Mouse (Mus musculus): Measurements from ENCODE around the gene Atg4d. TPM values are rescaled to one million over a fixed set of nuclear protein-coding genes. Genes with fewer than 3 reads are reported as not detected.
A peak's percentile ranks its signal among the peaks of the same experiment; 100 is the strongest.

Gene Atg4d
- polyA plus RNA-seq, 1 experiment from 2014 or later, result 55.3 TPM

DNA sequence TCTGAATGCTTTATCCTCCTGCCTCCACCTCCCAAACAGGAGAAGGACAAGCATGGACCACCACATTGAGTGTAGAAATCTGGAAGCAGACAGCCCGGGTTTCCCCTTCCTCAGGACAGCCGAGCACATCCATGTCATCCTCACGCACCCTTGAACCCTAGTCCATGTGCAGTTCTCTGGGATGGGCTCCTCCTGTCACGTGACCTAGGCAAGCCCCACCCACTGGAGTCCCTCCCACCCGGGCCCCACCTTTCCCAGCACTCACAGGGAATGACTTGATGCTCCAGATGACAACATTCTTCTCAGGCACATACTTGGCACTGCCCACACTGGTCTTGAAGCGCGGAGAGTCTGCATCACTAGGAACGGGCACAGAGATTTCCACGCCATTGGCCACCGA, 33.9 kb downstream of the Atg4d start:
- no peaks in the 10 kb centered on the region for H3K36me3 ChIP-seq
- no peak overlapping the region for H3K4me2 ChIP-seq (replicated peaks)
- H3K4me1 ChIP-seq (replicated peaks), result no peaks in the 10 kb centered on the region
- H3K9me3 ChIP-seq, result no peaks in the 10 kb centered on the region
- no peak overlapping the region for H3K27ac ChIP-seq
- 85% methylated on average over 10 of the region's 10 CpGs for WGBS
- no peak for ATAC-seq
- H3K27me3 ChIP-seq, result no peaks in the 10 kb centered on the region
- H3K4me3 ChIP-seq (replicated peaks), result no peak overlapping the region
- H3K9ac ChIP-seq (replicated peaks), result no peak overlapping the region

DNA sequence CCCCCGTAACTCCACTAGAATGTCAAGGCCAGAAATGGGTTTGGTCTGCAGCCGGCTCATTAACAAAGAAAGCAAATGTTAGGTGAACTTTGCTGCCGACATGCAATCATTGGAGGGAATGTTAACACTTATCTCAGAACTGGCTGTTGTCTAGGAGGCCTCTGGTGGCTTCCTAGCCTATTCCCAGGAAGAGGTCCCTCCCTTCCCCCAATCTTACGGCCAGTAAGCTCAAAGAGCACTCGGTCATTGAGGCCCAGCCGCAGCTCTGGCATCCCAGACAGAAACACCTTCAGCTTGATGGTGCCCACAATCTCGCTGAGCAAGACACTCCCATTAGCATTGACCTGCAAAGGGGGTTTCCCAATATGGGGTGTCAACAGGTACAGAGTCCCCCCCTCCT, 40.0 kb downstream of the Atg4d start:
- no peak for ATAC-seq
- Histone ChIP-seq H3K4me2 (replicated peaks) (no peak overlapping the region), H3K4me1 (replicated peaks) (no peaks in the 10 kb centered on the region), H3K9me3 (no peaks in the 10 kb centered on the region), H3K27me3 (no peaks in the 10 kb centered on the region), H3K9ac (replicated peaks) (no peak overlapping the region), H3K36me3 (no peaks in the 10 kb centered on the region), H3K27ac (no peak overlapping the region), H3K4me3 (replicated peaks) (no peak overlapping the region)
- 89% methylated on average over 7 of the region's 7 CpGs for WGBS

DNA sequence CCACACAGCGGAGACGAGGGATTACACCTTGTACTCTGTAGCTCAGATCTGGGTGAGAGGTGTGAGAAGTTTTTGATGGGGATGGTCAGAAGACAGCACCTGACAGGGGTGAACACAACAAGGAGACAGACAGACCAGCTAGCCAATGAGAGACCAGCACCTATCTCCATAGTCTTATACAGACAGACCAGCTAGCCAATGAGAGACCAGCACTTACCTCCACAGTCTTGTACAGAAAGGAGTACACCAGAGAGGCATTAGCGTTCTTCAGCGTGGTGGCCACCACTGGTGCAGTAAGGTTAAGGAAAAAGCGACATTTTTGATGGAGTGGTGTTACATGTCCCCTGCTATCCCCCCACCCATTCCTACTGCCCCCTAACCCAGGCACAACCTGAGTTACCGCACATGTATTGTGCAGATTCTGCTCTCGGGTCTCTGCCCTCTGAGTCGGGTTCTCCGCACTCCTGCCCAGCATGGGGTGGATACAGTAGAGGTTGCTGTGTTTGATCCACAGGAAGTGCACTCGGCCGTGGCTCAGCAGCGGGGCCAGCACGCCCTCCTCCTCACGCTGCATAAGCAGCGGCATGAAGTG, 44.2 kb downstream of the Atg4d start:
- WGBS, result 76% methylated on average over 15 of the region's 15 CpGs
- Histone ChIP-seq H3K9ac (replicated peaks) (no peak overlapping the region), H3K9me3 (no peaks in the 10 kb centered on the region)

DNA sequence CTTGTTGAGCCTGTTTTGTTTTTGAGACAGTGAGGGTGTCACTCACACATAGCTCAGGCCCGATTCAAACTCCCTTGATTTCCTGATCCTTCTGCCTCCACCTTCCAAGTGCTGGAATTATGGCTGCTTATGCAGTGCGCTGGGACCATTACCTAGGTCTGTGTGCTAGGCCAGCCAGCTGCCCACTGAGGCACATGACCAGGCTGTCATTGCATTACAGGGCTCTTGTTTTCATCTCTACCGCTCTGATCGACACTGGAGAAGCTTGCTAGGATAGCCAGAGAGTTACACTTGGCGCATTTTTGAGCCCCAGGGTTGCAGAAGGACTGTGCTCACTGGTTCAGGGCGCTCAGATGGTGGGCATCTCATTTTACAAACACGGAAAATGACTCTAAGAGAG, 46.6 kb downstream of the Atg4d start:
- H3K27me3 ChIP-seq, result peaks cover 18% of the 10 kb centered on the region
- H3K9ac ChIP-seq (replicated peaks), result no peak overlapping the region
- 24% methylated on average over 7 of the region's 7 CpGs for WGBS
- peak overlapping the region; percentile 16; the same call in 1 of the 2 replicates for H3K4me3 ChIP-seq (replicated peaks)
- H3K4me2 ChIP-seq (replicated peaks), result no peak overlapping the region
- H3K4me1 ChIP-seq (replicated peaks), result peaks cover 3% of the 10 kb centered on the region; the same call in 1 of the 2 replicates
- no peaks in the 10 kb centered on the region for H3K36me3 ChIP-seq
- H3K27ac ChIP-seq, result no peak overlapping the region
- ATAC-seq, result no peak
- no peaks in the 10 kb centered on the region for H3K9me3 ChIP-seq

More for the DNA sequence above, 44.2 kb downstream of the Atg4d start:
- no peak overlapping the region for H3K4me2 ChIP-seq (replicated peaks)
- peaks cover 3% of the 10 kb centered on the region; the same call in 1 of the 2 replicates for H3K4me1 ChIP-seq (replicated peaks)
- ATAC-seq, result no peak
- peaks cover 18% of the 10 kb centered on the region for H3K27me3 ChIP-seq
- no peak overlapping the region for H3K4me3 ChIP-seq (replicated peaks)
- no peaks in the 10 kb centered on the region for H3K36me3 ChIP-seq
- no peak overlapping the region for H3K27ac ChIP-seq

DNA sequence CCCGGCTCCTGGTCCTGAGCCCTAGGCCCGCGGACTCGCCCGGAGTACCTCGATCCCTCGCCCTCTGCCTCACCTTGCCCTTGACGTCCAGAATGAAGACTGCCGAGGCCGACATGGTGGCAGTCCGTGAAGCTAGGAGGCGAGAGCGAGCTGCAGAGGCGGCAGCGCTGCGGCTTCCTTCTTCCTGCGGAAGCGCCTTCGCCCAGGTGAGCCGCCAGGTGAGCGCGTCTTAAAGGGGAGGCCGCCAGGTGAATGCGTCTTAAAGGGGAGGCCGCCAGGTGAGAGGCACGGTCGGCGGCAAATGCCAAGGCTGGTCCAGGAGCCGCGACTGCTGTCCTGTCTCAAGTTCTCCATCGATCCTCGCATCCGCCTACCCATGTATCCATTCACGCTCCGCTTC, 47.0 kb downstream of the Atg4d start, which contains the start of gene Ap1m2:
TSS of gene Ap1m2 (minus strand) at position 204 of the 400 bp plus-strand sequence.
- ATAC-seq, result no peak
- peak within 1 kb of the TSS; percentile 16 for H3K4me3 ChIP-seq (replicated peaks)
- H3K27me3 ChIP-seq, result peaks cover 18% of the 10 kb centered on the region
- H3K36me3 ChIP-seq, result no peaks in the 10 kb centered on the region
- H3K4me2 ChIP-seq (replicated peaks), result 0 out of 2 replicates have a peak within 1 kb of the TSS, but pooled peaks have one; percentile 13
- H3K9ac ChIP-seq (replicated peaks), result no peak within 1 kb of the TSS
- 11% methylated on average over 34 of the region's 35 CpGs for WGBS
- H3K4me1 ChIP-seq (replicated peaks), result peaks cover 3% of the 10 kb centered on the region; the same call in 1 of the 2 replicates
- no peak within 1 kb of the TSS for H3K27ac ChIP-seq
- no peaks in the 10 kb centered on the region for H3K9me3 ChIP-seq

GRCm38 (mm10) chr9:21313394-21313793, 48.3 kb downstream of the Atg4d start:
- Histone ChIP-seq H3K27ac (no peak overlapping the region), H3K9ac (replicated peaks) (no peak overlapping the region), H3K4me3 (replicated peaks) (no peak overlapping the region), H3K27me3 (peaks cover 18% of the 10 kb centered on the region), H3K4me2 (replicated peaks) (no peak overlapping the region), H3K9me3 (no peaks in the 10 kb centered on the region), H3K4me1 (replicated peaks) (peaks cover 3% of the 10 kb centered on the region; the same call in 1 of the 2 replicates), H3K36me3 (no peaks in the 10 kb centered on the region)
- ATAC-seq, result peak; percentile 55; the same call in 1 of the 2 replicates
- 9% methylated on average over 11 of the region's 11 CpGs for WGBS

DNA sequence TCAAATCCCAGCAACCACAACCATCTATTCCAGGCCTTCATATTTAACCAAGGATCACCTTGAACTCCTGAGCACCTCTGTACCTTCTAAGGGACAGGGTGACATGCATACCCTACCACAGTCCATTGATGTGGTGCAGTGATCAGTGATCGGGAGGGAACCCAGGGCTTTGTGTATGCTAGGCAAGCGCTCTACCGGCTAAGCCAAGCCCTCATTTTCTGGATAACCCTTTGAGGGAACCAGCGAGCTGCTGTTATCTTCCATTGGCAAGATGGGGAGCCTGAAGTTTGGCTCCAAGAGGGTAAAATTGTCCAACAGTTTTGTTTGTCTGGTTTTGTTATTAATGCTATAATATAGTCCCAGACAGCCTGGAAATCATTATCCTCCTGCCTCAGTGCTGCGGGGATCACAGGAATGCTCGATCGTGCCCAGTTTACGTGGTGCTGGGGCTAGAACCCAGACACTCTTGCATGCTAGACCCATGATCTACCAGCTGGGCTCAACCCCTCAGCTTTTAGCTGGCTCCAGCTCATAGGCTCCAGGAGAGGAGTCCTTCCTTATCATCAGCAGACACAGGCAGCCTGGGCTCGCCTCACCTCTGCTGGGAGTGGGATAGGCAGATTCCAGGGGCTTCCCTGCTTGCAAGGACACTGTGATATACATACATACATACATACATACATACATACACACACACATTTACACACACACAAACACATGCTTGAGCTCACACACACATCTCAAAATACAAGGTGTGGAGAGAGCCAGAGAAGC, 49.5 kb downstream of the Atg4d start:
- H3K27ac ChIP-seq, result no peak overlapping the region
- no peaks in the 10 kb centered on the region for H3K36me3 ChIP-seq
- 91% methylated on average over 9 of the region's 9 CpGs for WGBS

GRCm38 (mm10) chr9:21315421-21315820, 50.3 kb downstream of the Atg4d start:
- WGBS, result 57% methylated on average over 5 of the region's 5 CpGs
- Histone ChIP-seq H3K9me3 (no peaks in the 10 kb centered on the region), H3K4me2 (replicated peaks) (no peak overlapping the region), H3K36me3 (no peaks in the 10 kb centered on the region), H3K27ac (no peak overlapping the region), H3K9ac (replicated peaks) (no peak overlapping the region), H3K4me3 (replicated peaks) (no peak overlapping the region), H3K4me1 (replicated peaks) (peaks cover 3% of the 10 kb centered on the region; the same call in 1 of the 2 replicates), H3K27me3 (peaks cover 18% of the 10 kb centered on the region)
- ATAC-seq, result no peak

More for the DNA sequence above, 49.5 kb downstream of the Atg4d start:
- H3K4me1 ChIP-seq (replicated peaks), result peaks cover 3% of the 10 kb centered on the region; the same call in 1 of the 2 replicates
- H3K9ac ChIP-seq (replicated peaks), result no peak overlapping the region
- no peak overlapping the region for H3K4me2 ChIP-seq (replicated peaks)
- H3K27me3 ChIP-seq, result peaks cover 18% of the 10 kb centered on the region
- H3K4me3 ChIP-seq (replicated peaks), result no peak overlapping the region
- H3K9me3 ChIP-seq, result no peaks in the 10 kb centered on the region
- ATAC-seq, result no peak

- H3K4me2 ChIP-seq (replicated peaks), result no peak overlapping the region
- no peak overlapping the region for H3K9ac ChIP-seq (replicated peaks)
- H3K36me3 ChIP-seq, result no peaks in the 10 kb centered on the region
- no peak overlapping the region for H3K27ac ChIP-seq
- H3K27me3 ChIP-seq, result peaks cover 10% of the 10 kb centered on the region
- H3K4me3 ChIP-seq (replicated peaks), result no peak overlapping the region
- WGBS, result 81% methylated on average over 7 of the region's 7 CpGs
- H3K4me1 ChIP-seq (replicated peaks), result peaks cover 11% of the 10 kb centered on the region
- H3K9me3 ChIP-seq, result no peaks in the 10 kb centered on the region
- no peak for ATAC-seq
Observed at GRCm38 (mm10) chr9:21316696-21317095, 51.6 kb downstream of the Atg4d start.

DNA sequence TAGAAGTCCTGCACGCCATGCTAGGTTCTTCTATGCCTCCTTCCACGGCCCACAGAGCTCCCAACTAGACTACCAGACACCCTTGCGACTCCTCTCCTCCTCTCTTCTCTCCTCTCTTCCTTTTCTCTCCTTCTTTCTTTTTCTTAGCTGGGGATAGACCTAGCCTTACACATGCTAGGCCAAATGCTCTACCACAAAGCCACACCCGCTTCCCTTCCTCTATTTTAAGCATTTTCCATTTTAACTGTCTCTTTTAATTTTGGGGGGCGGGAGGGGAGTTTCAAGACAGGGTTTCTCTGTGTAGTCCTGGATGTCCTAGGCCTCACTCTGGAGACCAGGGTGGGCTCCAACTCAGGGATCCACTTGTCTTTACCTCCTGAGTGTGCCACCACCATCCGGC, 53.7 kb downstream of the Atg4d start:
- no peaks in the 10 kb centered on the region for H3K9me3 ChIP-seq
- no peak for ATAC-seq
- WGBS, result 93% methylated on average over 6 of the region's 6 CpGs
- H3K4me2 ChIP-seq (replicated peaks), result no peak overlapping the region
- no peak overlapping the region for H3K27ac ChIP-seq
- no peak overlapping the region for H3K9ac ChIP-seq (replicated peaks)
- peaks cover 24% of the 10 kb centered on the region for H3K4me1 ChIP-seq (replicated peaks)
- no peaks in the 10 kb centered on the region for H3K27me3 ChIP-seq
- H3K4me3 ChIP-seq (replicated peaks), result no peak overlapping the region
- no peaks in the 10 kb centered on the region for H3K36me3 ChIP-seq

GRCm38 (mm10) chr9:21319503-21319902, 54.4 kb downstream of the Atg4d start:
- no peak overlapping the region for H3K27ac ChIP-seq
- H3K9me3 ChIP-seq, result no peaks in the 10 kb centered on the region
- H3K4me1 ChIP-seq (replicated peaks), result peaks cover 24% of the 10 kb centered on the region
- 90% methylated on average over 4 of the region's 4 CpGs for WGBS
- no peak for ATAC-seq
- H3K4me3 ChIP-seq (replicated peaks), result no peak overlapping the region
- no peak overlapping the region for H3K9ac ChIP-seq (replicated peaks)
- H3K27me3 ChIP-seq, result no peaks in the 10 kb centered on the region
- no peak overlapping the region for H3K4me2 ChIP-seq (replicated peaks)
- 0 out of 2 replicates have a peak, but pooled peaks cover under 1% of the 10 kb centered on the region for H3K36me3 ChIP-seq

GRCm38 (mm10) chr9:21320280-21320618, 55.2 kb downstream of the Atg4d start:
- Histone ChIP-seq H3K9ac (replicated peaks) (peak overlapping the region; percentile 80), H3K27me3 (no peaks in the 10 kb centered on the region), H3K4me1 (replicated peaks) (peaks cover 24% of the 10 kb centered on the region), H3K4me3 (replicated peaks) (peak overlapping the region; percentile 78), H3K9me3 (no peaks in the 10 kb centered on the region), H3K36me3 (0 out of 2 replicates have a peak, but pooled peaks cover 3% of the 10 kb centered on the region), H3K27ac (no peak overlapping the region), H3K4me2 (replicated peaks) (peak overlapping the region; percentile 93)
- WGBS, result 25% methylated on average over 4 of the region's 4 CpGs
- peak; percentile 72 for ATAC-seq
